8 mouse cellular contexts compared by ENCODE assay signal in the genomic region with DNA sequence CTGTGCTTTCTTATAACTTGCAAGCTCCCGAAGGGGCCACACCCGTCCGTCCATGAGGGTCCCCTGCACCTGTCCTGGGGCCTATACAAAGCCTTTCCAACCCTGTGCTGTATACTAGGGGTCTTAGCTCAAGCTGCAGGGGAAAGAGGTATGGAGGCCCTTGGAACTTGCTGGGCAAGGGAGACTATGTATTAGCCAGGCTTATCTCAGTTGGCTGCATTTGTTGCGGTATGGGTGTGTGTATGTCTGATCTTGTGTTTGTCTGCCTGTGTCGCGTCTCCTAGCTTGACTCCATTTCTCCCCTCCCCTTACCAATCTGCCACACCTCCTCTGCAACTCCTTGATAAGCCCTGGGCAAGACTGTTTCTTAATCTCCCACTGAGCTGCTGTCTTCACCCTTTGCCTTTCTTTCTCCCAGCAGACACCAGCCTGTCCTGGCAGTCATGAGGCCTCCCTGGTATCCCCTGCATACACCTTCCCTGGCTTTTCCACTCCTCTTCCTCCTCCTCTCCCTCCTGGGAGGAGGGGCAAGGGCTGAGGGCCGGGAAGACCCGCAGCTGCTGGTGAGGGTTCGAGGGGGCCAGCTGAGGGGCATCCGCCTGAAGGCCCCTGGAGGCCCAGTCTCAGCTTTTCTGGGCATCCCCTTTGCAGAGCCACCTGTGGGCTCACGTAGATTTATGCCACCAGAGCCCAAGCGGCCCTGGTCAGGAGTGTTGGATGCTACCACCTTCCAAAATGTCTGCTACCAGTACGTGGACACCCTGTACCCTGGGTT. TPM values are rescaled to one million over a fixed set of nuclear protein-coding genes. Genes with fewer than 3 reads are reported as not detected.
A peak's percentile ranks its signal among the peaks of the same experiment; 100 is the strongest.
DNase-seq lines count a peak whose midpoint lies in the region; ATAC-seq and TF ChIP-seq lines count a peak whose summit lies in the region.

No protein-coding gene starts in this region.

- no peak for DNase-seq in heart, adult 11 months
- DNase-seq in cerebellum, adult 9-10 months: peak; percentile 53
- DNase-seq in urinary bladder, postnatal 4 days (ENCODE audit: low spot score in 2 of 2): no peak
- DNase-seq in gastrocnemius, postnatal 14 days: no peak
- DNase-seq in ovary, postnatal 10 days (ENCODE audit: low spot score): no peak

- no peaks in the 10 kb centered on the region for H3K9me3 ChIP-seq in heart, embryonic 13.5 days
- no peaks in the 10 kb centered on the region for H3K9me3 ChIP-seq in intestine, embryonic 15.5 days

- H3K36me3 ChIP-seq in heart, embryonic 13.5 days: no peaks in the 10 kb centered on the region
- H3K36me3 ChIP-seq in intestine, embryonic 15.5 days: no peaks in the 10 kb centered on the region
- no peaks in the 10 kb centered on the region for H3K36me3 ChIP-seq in myocyte (ENCODE audit: control insufficient read depth, insufficient read depth)

- H3K4me1 ChIP-seq in heart, embryonic 13.5 days: peaks cover 55% of the 10 kb centered on the region
- peaks cover 41% of the 10 kb centered on the region for H3K4me1 ChIP-seq in intestine, embryonic 15.5 days (replicated peaks)

- no peak overlapping the region for H3ac ChIP-seq in myocyte (ENCODE audit: control insufficient read depth, insufficient read length)

- intact Hi-C loops in gastrocnemius, postnatal 14 days (cut with DNase I; ENCODE audit: low total_unique reads): loop anchor here (2.0 kb wide), 1 partner anchor 159 kb away; no protein-coding TSS in a partner anchor

- H3K4me3 ChIP-seq in heart, embryonic 13.5 days: peak overlapping the region; percentile 57
- peak overlapping the region; percentile 15; the same call in 1 of the 2 replicates for H3K4me3 ChIP-seq in intestine, embryonic 15.5 days (replicated peaks)
- H3K4me3 ChIP-seq in myocyte: peak overlapping the region; percentile 19

- no peak for TF ChIP-seq POLR2A in myocyte (IDR thresholded peaks at IDR 0.05; ENCODE audit: insufficient read length, low read depth)

- peak overlapping the region; percentile 100 for H3K4me2 ChIP-seq in heart, embryonic 13.5 days
- H3K4me2 ChIP-seq in intestine, embryonic 15.5 days (replicated peaks): peak overlapping the region; percentile 86
- peak overlapping the region; percentile 57 for H3K4me2 ChIP-seq in myocyte (ENCODE audit: low read depth)

- WGBS in heart, embryonic 13.5 days: 46% methylated on average over 13 of the region's 13 CpGs
- WGBS in intestine, embryonic 15.5 days: 51% methylated on average over 13 of the region's 13 CpGs

- peaks cover 55% of the 10 kb centered on the region for H3K27me3 ChIP-seq in heart, embryonic 13.5 days (replicated peaks)
- H3K27me3 ChIP-seq in intestine, embryonic 15.5 days (replicated peaks): peaks cover 33% of the 10 kb centered on the region
- peaks cover 17% of the 10 kb centered on the region for H3K27me3 ChIP-seq in myocyte (ENCODE audit: control insufficient read depth, insufficient read depth, insufficient read length)

- peak overlapping the region; percentile 66 for H3K27ac ChIP-seq in heart, embryonic 13.5 days (replicated peaks)
- no peak overlapping the region; the same call in 1 of the 2 replicates for H3K27ac ChIP-seq in intestine, embryonic 15.5 days

- ATAC-seq in heart, embryonic 13.5 days (ENCODE audit: extremely low read depth, insufficient number of reproducible peaks, low FRiP score, low TSS enrichment): no peak
- ATAC-seq in intestine, embryonic 15.5 days: no peak

- no peaks in the 10 kb centered on the region for H3K79me2 ChIP-seq in myocyte (ENCODE audit: control insufficient read depth, insufficient read depth)

- peak overlapping the region; percentile 79 for H3K9ac ChIP-seq in heart, embryonic 13.5 days
- no peak overlapping the region for H3K9ac ChIP-seq in intestine, embryonic 15.5 days

TF ChIP-seq in myocyte, 11 proteins besides CTCF, POLR2A, EP300 and RAD21:
- no peak for TF ChIP-seq USF1 (IDR thresholded peaks at IDR 0.05; ENCODE audit: low read depth)
- no peak for TF ChIP-seq REST (IDR thresholded peaks at IDR 0.05; ENCODE audit: insufficient read depth, insufficient read length)
- no peak for TF ChIP-seq MAX (IDR thresholded peaks at IDR 0.05; ENCODE audit: low read depth)
- no peak for TF ChIP-seq MYOD1 (IDR thresholded peaks at IDR 0.05; ENCODE audit: control insufficient read depth in 1 of 3, insufficient read length in 2 of 3, low read depth in 2 of 3)
- TF ChIP-seq POLR2AphosphoS2 (IDR thresholded peaks at IDR 0.05; ENCODE audit: insufficient read length, low read depth): no peak
- no peak for TF ChIP-seq SRF (IDR thresholded peaks at IDR 0.05; ENCODE audit: control insufficient read depth, insufficient read length, low read depth)
- no peak for TF ChIP-seq TCF12 (IDR thresholded peaks at IDR 0.05; ENCODE audit: insufficient read depth, poor library complexity, severe bottlenecking)
- no peak for TF ChIP-seq E2F4 (IDR thresholded peaks at IDR 0.05; ENCODE audit: insufficient read depth)
- TF ChIP-seq CEBPB (IDR thresholded peaks at IDR 0.05; ENCODE audit: insufficient read depth, poor library complexity, severe bottlenecking): no peak
- no peak for TF ChIP-seq MYOG (IDR thresholded peaks at IDR 0.05; ENCODE audit: control insufficient read depth in 1 of 3, insufficient read depth in 1 of 3, insufficient read length in 2 of 3, low read depth in 2 of 3)
- TF ChIP-seq TCF3 (IDR thresholded peaks at IDR 0.05; ENCODE audit: insufficient read length, low read depth): no peak

RNA-seq across cellular contexts. Expression of gene Ache, which starts 2.5 kb away (rescaled TPM):
- 12.7 and 14.8 TPM in 2 replicates for polyA plus RNA-seq in heart, embryonic 13.5 days (2015; fragmentation: Nextera tagmentation; extraction: Ambion mirVana)
- polyA plus RNA-seq in intestine, embryonic 15.5 days (2015; fragmentation: Nextera tagmentation; extraction: Ambion mirVana): 9.5 and 9.7 TPM in 2 replicates
- polyA plus RNA-seq in myocyte (2012; fragmentation: generic; extraction: Trizol): 10.9 TPM
- total RNA-seq in gastrocnemius, postnatal 14 days (2021): 10 to 100 TPM; 48.8 to 59.8 TPM

RNA-seq across cellular contexts. Expression of gene Ufsp1, which starts 4.7 kb away (rescaled TPM):
- 8.1 and 8.8 TPM in 2 replicates for polyA plus RNA-seq in heart, embryonic 13.5 days (2015; fragmentation: Nextera tagmentation; extraction: Ambion mirVana)
- 7.8 and 8.5 TPM in 2 replicates for polyA plus RNA-seq in intestine, embryonic 15.5 days (2015; fragmentation: Nextera tagmentation; extraction: Ambion mirVana)
- 9.0 TPM for polyA plus RNA-seq in myocyte (2012; fragmentation: generic; extraction: Trizol)
- 10 to 100 TPM; 30.5 to 36.3 TPM for total RNA-seq in gastrocnemius, postnatal 14 days (2021)

RNA-seq across cellular contexts. Expression of gene Srrt, which starts 17.7 kb away (rescaled TPM):
- polyA plus RNA-seq in heart, embryonic 13.5 days (2015; fragmentation: Nextera tagmentation; extraction: Ambion mirVana): 84.9 and 88.1 TPM in 2 replicates
- 117 and 120 TPM in 2 replicates for polyA plus RNA-seq in intestine, embryonic 15.5 days (2015; fragmentation: Nextera tagmentation; extraction: Ambion mirVana)
- 59.0 TPM for polyA plus RNA-seq in myocyte (2012; fragmentation: generic; extraction: Trizol)
- 10 to 100 TPM; 39.0 to 40.6 TPM for total RNA-seq in gastrocnemius, postnatal 14 days (2021)

RNA-seq across cellular contexts. Expression of gene Trip6, which starts 24.4 kb away (rescaled TPM):
- 44.7 and 47.3 TPM in 2 replicates for polyA plus RNA-seq in heart, embryonic 13.5 days (2015; fragmentation: Nextera tagmentation; extraction: Ambion mirVana)
- polyA plus RNA-seq in intestine, embryonic 15.5 days (2015; fragmentation: Nextera tagmentation; extraction: Ambion mirVana): 63.9 and 64.8 TPM in 2 replicates
- polyA plus RNA-seq in myocyte (2012; fragmentation: generic; extraction: Trizol): 46.2 TPM
- total RNA-seq in gastrocnemius, postnatal 14 days (2021): 1 to 10 TPM; 7.9 to 9.6 TPM

RNA-seq across cellular contexts. Expression of gene Slc12a9, which starts 43.6 kb away (rescaled TPM):
- polyA plus RNA-seq in heart, embryonic 13.5 days (2015; fragmentation: Nextera tagmentation; extraction: Ambion mirVana): 8.1 and 8.7 TPM in 2 replicates
- 14.3 and 15.9 TPM in 2 replicates for polyA plus RNA-seq in intestine, embryonic 15.5 days (2015; fragmentation: Nextera tagmentation; extraction: Ambion mirVana)
- polyA plus RNA-seq in myocyte (2012; fragmentation: generic; extraction: Trizol): 7.9 TPM
- total RNA-seq in gastrocnemius, postnatal 14 days (2021): 1 to 10 TPM; 3.1 to 3.3 TPM
